Mouse (Mus musculus): ENCODE measurements around the gene Trcg1. TPM values are rescaled to one million over a fixed set of nuclear protein-coding genes. Genes with fewer than 3 reads are reported as not detected.

Trcg1 gene
- polyA plus RNA-seq, 2 experiments: not detected

DNA sequence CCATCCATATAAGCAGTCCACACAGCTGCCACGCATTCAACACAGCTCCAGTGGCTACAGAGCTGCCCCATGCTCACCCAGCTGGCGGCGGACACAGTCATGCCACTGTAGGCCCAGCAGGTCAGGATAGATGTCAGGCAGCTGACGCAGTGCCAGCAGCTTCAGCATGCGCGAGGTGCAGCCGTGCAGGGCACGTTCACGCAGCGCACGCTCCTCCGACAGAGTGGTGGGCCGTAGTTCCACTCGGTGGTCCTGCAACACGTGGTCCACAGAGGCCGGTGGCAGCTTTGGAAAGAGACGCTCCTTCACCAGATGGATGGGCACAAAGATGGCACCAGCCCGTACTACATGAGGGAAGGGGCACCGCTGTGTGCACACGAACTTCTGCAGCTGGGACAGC is 20.0 kb downstream of the Trcg1 start:
- Histone ChIP-seq H3K9ac (replicated peaks) (no peak overlapping the region), H3K36me3 (replicated peaks; ENCODE audit: control insufficient read depth, insufficient read depth, low read depth) (peaks cover 70% of the 10 kb centered on the region)

DNA sequence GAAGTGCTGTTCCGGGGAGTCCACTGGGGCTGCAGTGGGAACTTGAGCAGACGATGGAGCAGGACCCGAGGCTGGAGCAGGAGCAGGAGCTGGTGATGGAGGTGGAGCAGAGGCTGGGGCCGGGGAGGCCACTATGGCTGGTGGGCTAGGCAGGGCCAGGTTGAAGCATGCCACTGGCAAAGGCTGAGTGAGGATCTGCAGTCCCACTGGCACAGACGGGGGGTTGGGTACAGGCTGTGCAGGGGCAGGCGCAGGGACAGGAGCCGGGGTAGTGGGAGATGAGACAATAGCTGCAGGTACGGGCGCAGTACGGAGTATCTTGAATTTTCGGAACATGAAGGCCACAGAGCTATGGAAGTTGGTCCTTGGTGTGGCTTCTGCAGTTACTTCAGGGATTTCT is 20.5 kb downstream of the Trcg1 start:
- Histone ChIP-seq H3K9ac (replicated peaks) (no peak overlapping the region), H3K9me3 (ENCODE audit: control insufficient read depth, low read length) (no peaks in the 10 kb centered on the region), H3K27me3 (ENCODE audit: control insufficient read depth, insufficient read depth, low read length) (no peaks in the 10 kb centered on the region), H3K4me3 (ENCODE audit: insufficient read depth in 1 of 2, low read depth in 2 of 2, low read length in 2 of 2) (no peak overlapping the region), H3K27ac (no peak overlapping the region), H3K4me1 (replicated peaks; ENCODE audit: control insufficient read depth in 2 of 2, insufficient read depth in 2 of 2, low read length in 1 of 2) (peaks cover 11 to 13% of the 10 kb centered on the region in 2 experiments), H3K4me2 (ENCODE audit: low read depth) (no peak overlapping the region), H3K36me3 (replicated peaks; ENCODE audit: control insufficient read depth, insufficient read depth, low read depth) (peaks cover 69% of the 10 kb centered on the region)
- no peak for TF ChIP-seq EP300 (IDR thresholded peaks at IDR 0.05; ENCODE audit: low read depth)
- TF ChIP-seq CTCF (IDR thresholded peaks at IDR 0.05; ENCODE audit: low read depth): no peak
- WGBS (ENCODE audit: insufficient replicate concordance): 90% methylated on average over 11 of the region's 11 CpGs
- no peak for DNase-seq (ENCODE audit: low read depth in 3 of 3, low spot score in 3 of 3)
- ATAC-seq (ENCODE audit: insufficient read depth): no peak

More for the DNA sequence above, 20.0 kb downstream of the Trcg1 start:
- DNase-seq (ENCODE audit: low read depth in 3 of 3, low spot score in 3 of 3) (no peak), ATAC-seq (ENCODE audit: insufficient read depth) (no peak)
- no peak overlapping the region for H3K27ac ChIP-seq
- 92% methylated on average over 20 of the region's 20 CpGs for WGBS (ENCODE audit: insufficient replicate concordance)
- no peak overlapping the region for H3K4me2 ChIP-seq (ENCODE audit: low read depth)
- H3K4me3 ChIP-seq (ENCODE audit: insufficient read depth in 1 of 2, low read depth in 2 of 2, low read length in 2 of 2): no peak overlapping the region
- H3K9me3 ChIP-seq (ENCODE audit: control insufficient read depth, low read length): no peaks in the 10 kb centered on the region
- no peak for TF ChIP-seq EP300 (IDR thresholded peaks at IDR 0.05; ENCODE audit: low read depth)
- TF ChIP-seq CTCF (IDR thresholded peaks at IDR 0.05; ENCODE audit: low read depth): no peak
- H3K4me1 ChIP-seq (replicated peaks; ENCODE audit: control insufficient read depth in 2 of 2, insufficient read depth in 2 of 2, low read length in 1 of 2): peaks cover 11 to 13% of the 10 kb centered on the region in 2 experiments
- no peaks in the 10 kb centered on the region for H3K27me3 ChIP-seq (ENCODE audit: control insufficient read depth, insufficient read depth, low read length)

DNA sequence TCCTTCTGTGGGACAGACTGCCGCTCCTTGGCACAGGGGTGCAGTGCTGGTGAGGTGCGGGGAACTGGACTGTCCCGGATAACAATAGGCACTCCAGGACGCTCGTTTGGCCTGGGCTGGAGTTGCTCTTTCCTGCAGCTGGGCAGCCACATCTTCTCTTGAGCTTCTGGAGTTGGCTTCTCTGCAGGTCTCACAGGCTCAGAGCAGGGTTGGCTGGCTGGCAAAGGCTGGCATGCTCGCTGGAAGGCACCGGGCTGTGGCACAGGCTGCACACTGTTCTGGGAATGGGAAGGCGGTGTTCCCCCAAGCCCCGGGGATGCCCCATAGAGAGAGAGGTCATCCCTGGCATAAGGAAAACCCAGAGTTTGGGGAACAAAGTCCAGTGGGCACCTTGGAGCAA is 21.3 kb downstream of the Trcg1 start:
- H3K27ac ChIP-seq: no peak overlapping the region
- DNase-seq (ENCODE audit: low read depth in 3 of 3, low spot score in 3 of 3) (no peak), ATAC-seq (ENCODE audit: insufficient read depth) (no peak)
- peaks cover 11 to 14% of the 10 kb centered on the region in 2 experiments for H3K4me1 ChIP-seq (replicated peaks; ENCODE audit: control insufficient read depth in 2 of 2, insufficient read depth in 2 of 2, low read length in 1 of 2)
- TF ChIP-seq EP300 (IDR thresholded peaks at IDR 0.05; ENCODE audit: low read depth) (no peak), CTCF (IDR thresholded peaks at IDR 0.05; ENCODE audit: low read depth) (no peak)
- H3K4me3 ChIP-seq (ENCODE audit: insufficient read depth in 1 of 2, low read depth in 2 of 2, low read length in 2 of 2): no peak overlapping the region
- no peaks in the 10 kb centered on the region for H3K9me3 ChIP-seq (ENCODE audit: control insufficient read depth, low read length)
- no peak overlapping the region for H3K9ac ChIP-seq (replicated peaks)
- no peaks in the 10 kb centered on the region for H3K27me3 ChIP-seq (ENCODE audit: control insufficient read depth, insufficient read depth, low read length)
- no peak overlapping the region for H3K4me2 ChIP-seq (ENCODE audit: low read depth)
- peaks cover 63% of the 10 kb centered on the region for H3K36me3 ChIP-seq (replicated peaks; ENCODE audit: control insufficient read depth, insufficient read depth, low read depth)
- 89% methylated on average over 9 of the region's 9 CpGs for WGBS (ENCODE audit: insufficient replicate concordance)

DNA sequence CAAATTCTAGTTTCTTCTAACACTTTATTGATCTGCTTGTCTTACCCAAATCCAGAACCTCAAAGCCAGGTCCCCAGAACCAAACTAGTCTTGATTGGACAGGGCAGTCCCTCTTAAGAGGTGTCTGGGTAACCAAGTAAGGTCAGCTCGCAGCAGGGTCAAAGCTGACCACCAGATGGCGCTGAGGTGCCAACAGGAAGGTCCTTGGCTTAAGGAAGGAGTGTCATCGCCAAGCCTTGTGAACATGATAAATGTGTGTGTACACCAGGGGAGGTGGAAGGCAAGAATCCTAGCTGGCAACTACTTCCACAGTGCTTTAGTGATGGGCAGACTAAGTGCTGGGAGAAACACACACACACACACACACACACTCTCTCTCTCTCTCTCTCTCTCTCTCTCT is 23.4 kb downstream of the Trcg1 start:
- Histone ChIP-seq H3K36me3 (replicated peaks; ENCODE audit: control insufficient read depth, insufficient read depth, low read depth) (peaks cover 42% of the 10 kb centered on the region), H3K27me3 (ENCODE audit: control insufficient read depth, insufficient read depth, low read length) (no peaks in the 10 kb centered on the region), H3K4me1 (replicated peaks; ENCODE audit: control insufficient read depth in 2 of 2, insufficient read depth in 2 of 2, low read length in 1 of 2) (peaks cover 16 to 19% of the 10 kb centered on the region in 2 experiments), H3K4me3 (ENCODE audit: insufficient read depth in 1 of 2, low read depth in 2 of 2, low read length in 2 of 2) (peak overlapping the region in 1 of 2 experiments; percentile 85; a peak in 2 of 4 replicates), H3K9me3 (ENCODE audit: control insufficient read depth, low read length) (no peaks in the 10 kb centered on the region), H3K4me2 (ENCODE audit: low read depth) (peak overlapping the region; percentile 78), H3K27ac (peak overlapping the region; percentile 52), H3K9ac (replicated peaks) (no peak overlapping the region; the same call in 1 of the 2 replicates)
- under 1% methylated on average over 3 of the region's 3 CpGs for WGBS (ENCODE audit: insufficient replicate concordance)
- no peak for TF ChIP-seq EP300 (IDR thresholded peaks at IDR 0.05; ENCODE audit: low read depth)
- TF ChIP-seq CTCF (IDR thresholded peaks at IDR 0.05; ENCODE audit: low read depth): peak; percentile 100
- DNase-seq (ENCODE audit: low read depth in 3 of 3, low spot score in 3 of 3): peak; percentile 84 to 88 (median 84)
- peak; percentile 39 for ATAC-seq (ENCODE audit: insufficient read depth)

DNA sequence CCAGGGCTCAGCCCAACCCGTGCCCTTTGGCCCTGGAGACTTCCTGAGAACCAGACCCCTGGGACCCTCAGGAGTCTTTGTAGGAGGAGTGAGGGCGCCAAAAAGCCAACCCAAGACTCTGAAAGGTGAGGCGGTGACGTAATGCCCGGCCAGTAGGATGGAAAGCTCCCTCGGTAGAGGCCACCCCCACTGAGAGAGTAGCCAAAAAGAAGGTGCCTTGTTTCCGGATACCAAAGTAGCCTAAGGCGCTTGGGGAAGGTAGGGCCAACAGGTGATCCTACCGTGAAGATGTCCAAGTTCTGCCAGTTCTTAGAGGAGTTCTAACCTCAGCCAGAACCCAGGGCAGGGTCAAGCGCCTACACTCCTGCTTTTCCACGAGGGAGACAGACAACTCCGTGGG is 24.6 kb downstream of the Trcg1 start:
- Histone ChIP-seq H3K9me3 (ENCODE audit: control insufficient read depth, low read length) (no peaks in the 10 kb centered on the region), H3K36me3 (replicated peaks; ENCODE audit: control insufficient read depth, insufficient read depth, low read depth) (peaks cover 31% of the 10 kb centered on the region), H3K27ac (peak overlapping the region; percentile 52), H3K4me2 (ENCODE audit: low read depth) (peak overlapping the region; percentile 78), H3K27me3 (ENCODE audit: control insufficient read depth, insufficient read depth, low read length) (no peaks in the 10 kb centered on the region; the same call in 1 of the 2 replicates), H3K9ac (replicated peaks) (peak overlapping the region; percentile 94), H3K4me1 (replicated peaks; ENCODE audit: control insufficient read depth in 2 of 2, insufficient read depth in 2 of 2, low read length in 1 of 2) (peaks cover 16 to 20% of the 10 kb centered on the region in 2 experiments), H3K4me3 (ENCODE audit: insufficient read depth in 1 of 2, low read depth in 2 of 2, low read length in 2 of 2) (peak overlapping the region; percentile 85 to 91)
- 11% methylated on average over 12 of the region's 12 CpGs for WGBS (ENCODE audit: insufficient replicate concordance)
- ATAC-seq (ENCODE audit: insufficient read depth): no peak
- TF ChIP-seq EP300 (IDR thresholded peaks at IDR 0.05; ENCODE audit: low read depth) (no peak), CTCF (IDR thresholded peaks at IDR 0.05; ENCODE audit: low read depth) (no peak)
- DNase-seq (ENCODE audit: low read depth in 3 of 3, low spot score in 3 of 3): no peak
